Mouse (Mus musculus): ENCODE measurements around the gene Hoxd4.

Hoxd4 gene

DNA sequence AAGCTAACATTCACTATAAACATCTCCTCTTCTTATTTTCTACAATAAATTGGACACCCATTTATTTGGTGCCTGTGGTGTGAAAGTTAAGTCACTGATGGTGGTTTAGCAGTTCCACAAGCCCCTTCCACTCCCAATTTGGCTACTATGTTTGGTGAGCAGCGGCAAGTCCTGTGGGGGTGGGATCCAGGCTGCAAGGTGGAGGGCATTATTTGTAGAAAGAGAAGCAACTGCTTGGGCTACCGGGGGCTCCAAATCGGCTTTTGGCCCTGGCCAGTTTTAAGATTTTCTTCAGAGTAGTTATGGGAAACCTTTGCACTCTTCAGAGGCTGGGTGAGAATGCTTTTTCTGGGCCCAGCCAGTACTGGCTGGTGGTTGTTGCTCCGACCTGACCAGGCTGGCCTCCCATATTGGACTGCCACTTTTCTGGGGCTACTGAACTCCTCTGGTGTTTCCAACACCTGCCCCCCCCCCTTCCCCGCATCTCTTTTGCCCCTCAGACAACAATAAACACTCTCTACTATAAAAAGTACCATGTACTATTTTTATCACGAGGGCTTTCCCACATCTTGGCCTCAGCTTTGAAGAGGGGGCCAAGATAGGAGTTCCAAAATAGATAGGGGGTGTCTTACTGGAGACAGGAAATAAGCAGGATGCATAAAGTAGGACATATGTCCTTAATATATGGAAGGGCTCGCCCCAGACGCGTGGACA lies 20.2 kb downstream of the Hoxd4 start:
- DNase-seq = no peak

DNA sequence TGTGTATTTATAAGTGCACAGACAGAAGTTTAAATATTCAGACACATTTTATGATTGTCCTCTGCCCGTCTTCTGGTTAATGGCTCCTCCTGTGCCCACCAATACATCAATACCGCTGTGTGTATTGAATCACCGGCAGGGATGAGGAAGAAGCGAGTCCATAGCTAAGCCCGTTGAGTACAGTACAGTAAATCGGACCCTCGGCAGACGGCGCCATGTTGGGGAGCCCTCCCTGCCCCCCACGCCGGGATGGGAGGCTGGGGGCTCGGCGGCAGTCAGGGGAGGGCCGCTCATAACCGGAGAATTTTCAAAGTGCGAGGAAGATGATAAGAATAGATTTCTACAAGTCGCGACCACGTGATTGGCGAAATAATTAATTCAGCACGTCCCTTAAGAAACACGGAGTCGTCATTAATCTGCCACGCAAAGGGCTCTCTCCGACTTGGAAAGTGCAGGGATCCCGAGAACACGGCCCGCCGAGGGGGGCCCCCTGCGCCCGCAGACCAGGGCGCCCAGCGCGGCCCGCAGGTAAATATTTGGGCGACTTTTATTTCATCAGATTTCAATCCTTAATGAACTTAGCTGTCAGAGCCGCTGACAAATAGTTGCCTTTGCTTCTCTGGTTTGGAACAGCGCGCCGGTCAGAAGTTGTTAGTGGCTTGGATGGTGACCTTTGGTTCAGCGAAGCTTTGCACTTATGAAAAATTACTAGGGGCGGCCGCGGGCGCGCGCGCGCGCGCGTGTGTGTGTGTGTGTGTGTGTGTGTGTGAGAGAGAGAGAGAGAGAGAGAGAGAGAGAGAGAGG lies 21.0 kb downstream of the Hoxd4 start:
- DNase-seq = no peak

DNA sequence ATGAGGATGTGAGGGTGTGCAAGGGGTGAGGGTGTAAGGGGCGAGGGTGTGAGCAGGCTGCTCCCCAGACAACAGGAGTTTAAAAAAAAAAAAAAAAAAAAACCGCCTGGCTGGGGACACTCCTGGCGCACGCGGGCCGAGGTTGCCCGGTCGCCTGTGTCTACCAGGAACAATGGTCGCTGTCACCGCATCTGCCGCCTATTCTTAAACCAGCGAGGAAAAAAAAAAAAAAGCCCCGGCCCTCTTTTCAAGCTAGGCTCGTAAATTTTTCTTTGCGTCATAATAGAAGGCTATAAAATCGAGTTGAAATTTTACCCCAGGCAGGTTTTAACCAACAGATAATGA lies 21.6 kb downstream of the Hoxd4 start:
- no peak for DNase-seq

DNA sequence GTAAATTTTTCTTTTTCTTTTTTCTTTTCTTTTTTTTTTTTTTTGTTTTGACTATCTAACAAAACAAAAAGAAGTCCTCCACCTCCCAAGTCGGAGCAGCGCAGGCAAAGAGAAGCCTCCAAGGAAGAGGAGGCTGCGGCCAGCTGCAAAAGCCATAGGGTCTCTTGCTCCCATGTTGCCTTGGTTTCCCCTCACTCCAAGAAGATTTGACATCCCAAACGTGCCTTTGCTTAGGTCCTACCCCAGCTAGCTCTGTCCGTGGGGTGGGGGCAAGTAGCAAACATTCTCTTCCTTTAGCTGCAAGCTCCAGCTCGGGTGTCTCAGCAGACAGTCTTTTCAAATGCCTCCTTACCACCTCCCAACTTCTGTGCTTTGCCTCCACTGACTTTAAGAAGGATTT lies 22.0 kb downstream of the Hoxd4 start:
- DNase-seq = no peak

DNA sequence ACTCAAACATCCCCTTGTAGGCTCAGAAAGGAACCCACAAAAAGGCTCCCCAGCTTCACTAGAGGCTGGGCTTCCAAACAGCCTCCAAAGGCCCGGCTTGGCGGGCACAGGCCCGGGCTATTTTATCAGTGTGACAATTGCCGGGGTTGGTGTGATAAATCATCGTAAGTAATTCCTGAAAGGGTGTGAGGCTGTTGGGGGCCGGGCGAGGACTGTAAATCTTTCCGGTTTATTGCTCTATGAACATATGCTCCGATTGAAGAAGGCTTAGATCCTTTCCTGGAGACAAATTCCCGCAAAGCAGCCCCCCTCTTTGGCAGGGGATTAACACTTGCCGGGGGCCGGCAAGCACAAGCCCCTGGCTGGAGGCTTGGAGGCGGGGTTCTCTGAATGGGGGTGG lies 22.7 kb downstream of the Hoxd4 start:
- no peak for DNase-seq

DNA sequence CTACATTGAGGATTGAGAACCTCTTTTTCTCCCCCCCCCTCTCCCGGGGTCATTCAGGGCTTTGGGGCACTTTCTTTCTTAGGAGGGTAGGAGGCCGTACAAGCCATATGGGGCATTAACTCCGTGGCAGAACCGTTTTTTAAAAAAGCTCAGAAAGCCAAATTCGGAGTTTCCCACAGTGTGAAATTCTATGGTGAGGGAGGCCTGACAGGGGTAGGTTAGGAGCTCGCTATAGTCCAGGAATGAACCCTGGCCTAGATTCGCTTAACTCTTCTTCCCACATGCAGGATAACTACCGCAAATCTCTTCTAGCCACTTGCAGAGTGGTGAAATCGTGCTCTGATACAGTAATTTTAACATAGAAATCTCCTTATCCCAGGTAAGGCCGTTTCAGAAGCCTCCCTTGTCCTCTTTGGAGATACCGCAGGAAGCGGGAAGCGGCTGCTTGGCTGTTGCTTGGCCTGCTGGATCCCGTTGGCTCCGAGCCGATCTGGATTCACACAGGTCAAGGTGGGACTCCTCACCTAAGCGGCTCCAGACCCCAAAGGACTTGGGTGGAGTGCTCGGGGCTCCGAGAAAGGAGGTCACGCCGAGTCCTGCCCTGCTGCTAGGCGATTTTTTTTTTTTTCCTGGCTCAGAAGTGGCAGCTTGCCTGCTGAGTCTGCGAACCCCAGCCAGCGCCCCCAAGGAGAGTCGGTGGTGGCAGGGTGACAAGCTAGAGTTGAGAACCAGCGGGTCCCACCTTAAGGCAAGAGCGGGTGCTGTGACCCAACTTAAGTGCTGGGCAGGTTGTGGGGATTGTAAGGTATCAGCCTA lies 23.5 kb downstream of the Hoxd4 start:
- DNase-seq = no peak

DNA sequence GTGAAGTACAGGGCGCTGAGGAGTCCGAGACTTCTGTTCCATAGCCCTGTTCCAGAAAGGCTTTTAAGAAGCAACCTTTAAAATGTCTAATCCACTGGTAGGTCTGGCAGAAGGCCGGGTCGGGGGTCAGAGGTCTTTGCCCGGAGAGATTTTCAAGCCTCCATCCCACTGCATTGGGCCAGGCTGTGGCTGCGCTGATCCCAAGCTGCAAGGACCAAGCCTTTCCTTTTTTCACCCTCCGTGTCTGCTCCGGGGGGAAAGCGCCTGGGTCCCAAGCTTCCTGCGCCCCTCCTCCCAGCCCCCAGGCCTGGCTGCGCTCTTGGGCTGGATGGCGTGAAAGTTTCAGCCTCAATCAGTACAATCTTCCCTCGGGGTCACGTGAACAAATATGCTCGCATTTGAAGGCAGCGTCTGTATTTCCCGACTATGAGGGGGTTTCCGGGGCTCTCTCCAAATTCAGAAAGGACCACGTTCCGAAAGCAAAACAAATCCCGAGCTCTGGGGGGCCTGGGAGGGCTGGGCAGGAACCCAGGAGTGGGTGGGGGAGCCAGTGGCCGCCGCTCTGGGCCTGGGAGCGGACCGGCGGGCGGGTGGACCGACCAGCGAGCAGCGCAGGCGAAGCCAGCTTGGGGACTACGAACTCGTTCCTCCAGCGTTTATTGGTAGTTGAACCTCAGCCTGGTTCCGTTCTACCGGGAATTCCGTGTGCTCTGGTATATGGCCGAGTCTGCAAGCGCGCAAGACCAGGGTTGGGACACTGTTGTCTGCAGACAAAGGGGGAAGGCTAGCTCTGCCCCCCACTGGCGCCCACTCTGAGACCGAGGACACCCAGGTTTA lies 24.3 kb downstream of the Hoxd4 start:
- DNase-seq = no peak

DNA sequence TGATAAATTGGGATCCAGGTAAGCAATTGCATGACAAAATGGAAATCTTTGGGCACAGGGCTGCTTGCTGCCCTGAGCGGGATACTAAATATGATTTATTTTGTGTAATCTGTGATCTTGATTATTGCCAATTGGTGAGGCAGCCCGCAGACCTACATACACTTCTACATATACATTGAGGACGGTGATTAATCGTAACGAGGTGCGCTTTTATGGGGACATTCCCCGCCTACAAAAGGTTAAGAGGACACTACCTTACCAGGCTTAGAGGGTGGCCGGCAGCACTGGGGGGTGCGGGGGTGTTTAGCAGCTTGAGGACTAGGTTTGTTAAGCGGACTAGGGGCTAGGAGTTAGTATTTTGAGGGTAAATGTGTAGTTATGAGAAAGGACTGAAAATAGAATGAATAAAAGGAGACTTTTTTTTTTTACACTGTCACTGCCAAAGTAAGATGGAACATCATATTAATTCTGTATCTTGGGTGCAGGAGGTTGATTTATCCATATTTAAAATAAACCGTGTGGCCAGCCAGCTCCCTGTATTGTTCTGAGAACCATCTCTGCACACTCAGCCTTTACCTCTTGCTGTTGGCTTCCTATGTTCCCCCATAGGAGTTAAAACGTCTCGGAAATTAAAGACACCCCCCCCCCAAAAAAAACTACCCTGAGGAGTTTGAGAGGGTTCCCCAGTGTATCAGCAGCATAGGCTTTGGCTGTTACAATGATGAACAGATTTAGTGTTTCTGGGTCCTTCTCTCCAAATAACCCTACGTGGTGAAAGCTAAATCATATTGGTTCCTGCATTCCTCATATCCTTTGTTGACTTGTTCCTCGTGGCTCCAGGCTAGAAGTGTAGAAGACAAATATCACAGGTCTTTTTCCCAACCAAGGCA lies 25.2 kb downstream of the Hoxd4 start:
- DNase-seq = no peak

DNA sequence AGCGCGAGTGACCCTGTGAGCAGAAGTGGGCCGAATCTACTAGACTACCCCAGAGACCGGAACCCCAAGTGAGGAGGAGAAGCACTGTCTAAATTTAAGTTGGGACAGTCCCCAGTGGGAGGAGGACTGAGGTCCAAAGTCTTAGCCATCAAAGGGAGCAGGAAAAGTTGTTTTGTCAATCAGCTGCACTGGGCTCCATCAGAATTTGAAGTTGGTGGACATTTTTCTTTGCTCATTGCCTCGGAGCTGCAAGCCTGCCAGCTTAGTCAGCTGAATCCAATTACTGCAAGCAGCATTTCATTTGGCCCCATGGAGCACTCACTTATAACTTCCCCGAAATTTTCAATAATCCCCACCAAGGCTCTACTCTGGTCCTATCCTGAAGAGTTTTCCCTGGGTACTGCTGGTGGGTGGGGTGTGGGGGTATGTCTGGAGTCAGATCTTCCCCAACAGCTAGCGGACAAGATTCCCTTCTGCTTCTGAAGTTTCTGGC lies 25.9 kb downstream of the Hoxd4 start:
- no peak for DNase-seq

DNA sequence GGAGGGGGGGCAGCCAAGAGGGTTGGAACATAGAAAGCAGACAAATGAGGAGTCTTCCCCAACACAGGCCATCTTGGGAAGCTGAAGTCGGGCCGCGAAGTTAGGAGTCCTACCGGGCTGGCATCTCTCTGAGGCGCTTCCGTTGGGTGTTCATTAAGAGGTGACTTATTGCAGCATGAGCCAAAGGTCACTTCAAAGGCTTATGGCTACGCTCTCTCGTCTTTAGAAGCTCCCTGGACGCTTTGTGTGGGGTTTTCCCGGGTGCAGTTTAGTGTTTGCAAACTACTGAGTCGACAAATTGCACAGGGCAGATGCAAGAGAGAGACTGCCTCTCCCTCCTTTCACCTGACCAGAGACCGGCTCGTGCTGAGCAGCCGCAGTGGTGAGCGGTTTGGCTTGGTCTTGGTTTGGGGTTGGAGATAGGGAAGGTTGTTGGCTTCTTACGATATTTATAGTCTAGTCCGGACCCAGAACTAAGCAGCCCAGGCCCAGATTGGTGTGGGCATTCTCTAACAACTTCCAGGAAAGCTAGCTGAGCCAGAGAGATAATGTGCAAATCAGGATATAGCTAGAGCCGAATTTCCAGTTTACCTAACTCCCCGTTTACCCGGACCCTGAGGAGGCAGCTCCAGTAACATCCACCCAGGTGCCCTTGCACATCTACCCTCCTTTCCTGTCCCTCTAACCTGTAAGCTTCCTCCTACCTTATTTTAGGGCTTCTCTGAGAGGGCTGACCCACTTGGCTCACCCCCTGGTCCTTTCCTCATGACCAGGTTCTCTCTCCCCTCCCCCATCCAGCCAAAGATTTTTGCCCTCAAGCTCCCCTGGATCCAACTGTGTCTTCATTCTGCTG lies 27.1 kb downstream of the Hoxd4 start:
- DNase-seq = no peak

DNA sequence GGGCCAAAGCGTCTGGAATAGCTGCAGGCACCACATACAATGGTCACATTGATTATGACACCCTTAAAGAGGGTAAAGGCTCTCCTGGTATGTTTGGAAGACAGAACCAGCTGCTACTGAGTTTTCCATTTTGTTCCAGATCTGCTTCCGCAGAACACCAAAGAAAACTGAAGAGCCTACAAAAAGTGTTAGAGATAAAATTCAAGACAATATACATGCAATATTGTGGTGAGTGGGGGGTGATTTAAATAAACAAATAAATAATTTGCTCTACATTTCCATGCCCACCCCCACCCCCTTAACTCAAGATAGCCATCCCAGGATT lies 27.7 kb downstream of the Hoxd4 start:
- DNase-seq = no peak

DNA sequence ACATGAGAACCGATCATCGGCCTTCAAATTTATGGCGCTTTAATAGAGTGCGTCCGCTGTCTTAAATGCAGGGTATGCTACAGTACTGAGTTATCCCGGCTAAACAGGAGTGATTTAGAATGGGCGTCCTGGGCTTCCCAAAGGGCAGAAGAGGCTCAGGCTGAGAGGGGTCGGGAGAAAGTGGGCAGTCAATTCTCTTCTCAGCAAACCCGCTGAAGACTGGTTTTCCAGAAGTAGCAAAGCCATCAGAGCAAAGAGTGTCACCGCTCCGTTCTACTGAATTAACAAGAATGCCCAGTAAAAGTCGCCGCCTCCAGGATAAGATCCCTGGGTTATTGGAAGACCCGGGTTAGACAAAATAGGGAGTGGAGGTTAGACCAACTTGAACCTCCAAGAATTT lies 28.1 kb downstream of the Hoxd4 start:
- no peak for DNase-seq

DNA sequence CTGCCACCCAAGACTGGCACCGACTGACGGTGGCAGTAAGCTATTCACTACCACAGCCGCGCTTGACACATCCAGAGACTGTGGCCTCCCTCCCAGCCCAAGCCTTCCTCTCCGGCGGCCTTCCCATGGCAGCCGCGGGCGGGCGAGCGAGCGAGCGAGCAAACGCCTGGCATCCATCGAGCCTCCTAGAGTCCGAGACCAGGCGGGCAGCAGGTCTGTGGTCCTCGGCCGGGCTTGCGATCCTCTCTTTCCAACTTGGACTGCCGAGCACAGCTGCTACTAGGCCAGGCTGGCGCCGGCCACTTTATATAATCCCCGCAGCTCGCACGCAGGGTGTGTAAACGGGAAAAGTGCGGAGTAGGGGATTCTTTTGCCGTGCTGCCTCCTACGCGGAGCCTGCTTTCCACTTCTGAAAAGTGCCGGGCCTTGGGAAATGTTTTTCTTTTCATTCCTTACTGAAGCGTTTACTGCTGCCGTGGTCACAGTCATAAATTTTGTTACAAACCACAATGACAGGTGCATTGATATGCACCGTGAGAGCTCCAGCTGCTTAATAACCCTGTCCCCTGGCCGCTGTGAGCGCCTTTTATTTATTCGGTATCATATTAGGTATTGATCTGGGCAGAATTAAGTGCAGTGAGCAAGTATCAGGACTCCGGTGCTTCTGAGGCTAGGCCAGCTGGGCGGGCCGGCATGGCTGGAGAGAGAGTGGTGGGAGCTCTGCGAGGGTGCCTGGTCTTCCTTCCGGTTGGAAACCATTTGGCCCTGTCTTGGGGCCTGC lies 28.8 kb downstream of the Hoxd4 start:
- no peak for DNase-seq

DNA sequence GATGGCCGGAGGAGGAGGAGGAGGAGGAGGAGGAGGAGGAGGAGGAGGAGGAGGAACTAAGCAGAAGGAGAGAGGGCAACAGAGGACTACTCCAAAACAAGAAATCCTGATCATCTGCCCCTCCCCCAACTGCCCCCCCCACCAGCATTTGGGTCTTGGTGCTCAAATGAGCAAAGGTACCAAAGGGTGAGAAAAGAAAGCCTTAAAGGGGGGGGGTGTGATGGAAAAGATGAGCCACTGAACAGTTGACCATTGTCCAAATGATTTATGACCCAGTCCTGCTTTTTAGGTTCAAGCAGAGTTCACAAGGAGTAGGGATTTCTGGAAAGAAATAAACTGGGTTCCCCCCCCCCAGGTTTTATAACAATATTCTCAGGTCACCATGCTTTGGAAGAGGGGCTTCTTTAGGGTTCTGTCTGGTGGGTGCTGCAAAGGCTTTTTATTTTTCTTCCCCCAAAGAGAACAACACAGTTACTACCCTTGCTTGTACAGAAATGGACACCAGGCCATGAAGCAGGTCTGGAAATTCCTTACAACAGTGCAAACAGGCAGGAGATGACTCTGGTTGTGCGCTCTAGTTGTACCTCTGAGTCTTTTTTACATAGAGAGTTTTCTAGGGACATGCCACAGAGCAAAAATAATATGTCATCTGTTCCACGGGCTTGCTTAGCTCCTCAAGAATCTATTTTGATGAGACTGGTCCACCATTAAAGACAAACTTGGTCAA lies 29.7 kb downstream of the Hoxd4 start:
- DNase-seq = no peak

DNA sequence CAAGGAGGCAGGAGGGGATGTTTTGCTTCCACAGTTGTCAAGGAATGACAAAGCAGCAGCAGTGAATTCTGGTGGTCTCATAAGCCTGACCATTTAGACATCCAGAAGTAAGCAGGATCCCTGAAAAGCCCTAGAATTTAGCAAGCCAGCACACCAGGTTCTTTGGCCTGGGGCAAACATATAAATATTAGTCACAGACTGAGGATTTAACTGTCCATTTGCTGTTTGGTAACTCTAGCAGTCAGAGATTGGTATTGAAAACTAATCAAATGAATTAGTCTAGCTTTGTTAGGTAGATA lies 30.2 kb downstream of the Hoxd4 start:
- DNase-seq = no peak

DNA sequence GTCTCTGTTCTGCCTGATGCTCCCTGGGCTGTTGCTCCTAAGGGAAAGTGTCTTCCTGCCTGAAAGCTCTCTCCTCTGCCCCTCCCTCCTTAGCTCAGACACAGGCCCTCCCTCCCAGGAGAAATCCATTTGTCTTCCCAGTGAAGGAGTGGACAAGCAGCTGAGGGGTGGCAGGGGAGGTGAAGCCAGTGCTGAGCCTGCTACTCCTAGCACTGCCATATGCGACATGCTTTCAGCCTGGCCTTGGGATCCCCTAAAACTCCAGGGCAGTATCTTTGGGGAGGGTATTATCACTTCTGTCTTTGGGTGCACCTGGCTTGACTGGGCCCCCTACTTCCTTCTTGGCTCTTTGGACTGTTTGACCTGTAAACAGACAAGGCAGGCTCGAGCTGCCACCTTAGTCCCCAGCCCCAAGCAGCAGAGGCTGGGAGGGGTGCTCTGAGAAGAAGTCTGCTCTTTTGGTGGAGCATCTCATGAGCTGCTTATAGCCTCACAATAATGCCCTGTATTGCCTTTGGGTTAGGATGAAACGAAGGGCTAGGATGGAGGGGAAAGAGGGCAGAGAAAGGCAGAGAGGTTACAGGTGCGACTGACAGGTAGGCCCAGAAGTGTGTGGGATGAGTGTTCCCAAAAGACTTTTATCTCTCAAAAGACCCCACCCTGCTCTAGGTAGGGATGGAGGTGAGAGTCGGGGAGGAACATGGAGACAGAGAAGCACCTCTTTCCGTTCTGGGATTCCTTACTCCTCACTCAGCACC lies 34.0 kb downstream of the Hoxd4 start:
- DNase-seq = no peak

DNA sequence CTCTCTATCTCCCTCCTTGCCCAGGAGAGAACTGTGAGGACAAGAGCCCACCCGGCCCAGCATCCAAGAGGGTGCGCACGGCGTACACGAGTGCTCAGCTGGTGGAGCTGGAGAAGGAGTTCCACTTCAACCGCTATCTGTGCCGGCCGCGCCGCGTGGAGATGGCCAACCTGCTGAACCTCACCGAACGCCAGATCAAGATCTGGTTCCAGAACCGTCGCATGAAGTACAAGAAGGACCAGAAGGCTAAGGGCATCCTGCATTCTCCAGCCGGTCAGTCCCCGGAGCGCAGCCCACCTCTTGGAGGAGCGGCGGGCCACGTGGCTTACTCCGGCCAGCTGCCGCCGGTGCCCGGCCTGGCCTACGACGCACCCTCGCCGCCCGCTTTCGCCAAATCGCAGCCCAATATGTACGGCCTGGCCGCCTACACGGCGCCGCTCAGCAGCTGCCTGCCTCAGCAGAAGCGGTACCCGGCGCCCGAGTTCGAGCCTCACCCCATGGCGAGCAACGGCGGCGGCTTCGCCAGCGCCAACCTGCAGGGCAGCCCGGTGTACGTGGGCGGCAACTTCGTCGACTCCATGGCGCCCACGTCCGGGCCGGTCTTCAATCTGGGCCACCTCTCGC lies 34.7 kb downstream of the Hoxd4 start:
- no peak for DNase-seq

DNA sequence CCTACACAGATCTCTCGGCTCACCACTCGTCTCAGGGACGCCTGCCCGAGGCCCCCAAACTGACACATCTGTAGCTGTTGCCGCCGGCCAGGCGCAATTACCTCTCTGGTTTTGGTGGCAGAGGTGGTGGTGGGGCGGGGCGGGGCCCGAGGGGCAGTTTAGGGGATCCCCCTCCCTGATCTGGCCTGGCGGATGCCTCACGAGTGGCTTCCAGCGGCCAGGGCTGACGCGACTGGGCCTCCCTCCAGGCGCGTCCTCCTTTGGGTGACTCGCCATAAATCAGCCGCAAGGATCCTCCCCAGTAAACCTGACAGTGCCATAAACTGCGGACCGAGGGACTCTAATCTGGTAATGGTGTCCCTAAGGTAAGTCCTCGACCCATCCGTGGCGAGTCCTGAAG lies 35.3 kb downstream of the Hoxd4 start:
- no peak for DNase-seq

All from thymus, postnatal 25 days (tissue).